In the genomic region with DNA sequence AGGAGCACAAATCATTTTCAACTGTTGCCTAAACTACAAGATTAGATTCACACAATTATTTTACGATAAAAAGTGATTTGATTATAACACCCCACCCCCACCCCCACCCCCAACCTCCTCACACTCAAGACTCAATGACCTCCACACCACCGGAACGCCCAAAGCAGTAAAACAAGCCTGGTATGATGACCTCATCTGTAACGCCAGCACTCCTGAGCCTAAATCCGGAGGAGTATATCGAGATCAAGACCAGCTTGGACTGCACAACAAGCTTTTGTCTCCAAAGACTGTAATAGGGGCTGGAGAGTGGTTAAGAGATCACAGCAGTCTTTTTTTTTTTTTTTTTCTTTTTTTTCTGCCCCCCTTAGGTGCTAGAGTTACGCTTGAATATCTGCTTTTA, we compare ENCODE assay signal across 9 mouse cellular contexts. TPM values are rescaled to one million over a fixed set of nuclear protein-coding genes. Genes with fewer than 3 reads are reported as not detected.
DNase-seq lines count a peak whose midpoint lies in the region; ATAC-seq and TF ChIP-seq lines count a peak whose summit lies in the region.
"Had no signal": no experiment of that assay in that cellular context is flagged by ENCODE, and none has a peak within 500 bp of the region (broad histone marks: within the 10 kb centered on the region; RNA-seq: fewer than 3 reads in every experiment).

No protein-coding gene starts in this region.

- TF ChIP-seq EP300 in heart, postnatal 0 days (IDR thresholded peaks at IDR 0.05; ENCODE audit: low read depth): no peak

- TF ChIP-seq CTCF in heart, postnatal 0 days (IDR thresholded peaks at IDR 0.05; ENCODE audit: low read depth): no peak

- no peak overlapping the region for H3K4me3 ChIP-seq in heart, postnatal 0 days (ENCODE audit: low read depth, low read length)
- H3K4me3 ChIP-seq in hindbrain, embryonic 13.5 days: 0 out of 2 replicates have a peak overlapping the region, but pooled peaks have one; percentile 12
- H3K4me3 ChIP-seq in midbrain, embryonic 12.5 days: no peak overlapping the region

- no peak overlapping the region for H3K27ac ChIP-seq in heart, postnatal 0 days (ENCODE audit: low read depth)
- H3K27ac ChIP-seq in hindbrain, embryonic 13.5 days: no peak overlapping the region
- no peak overlapping the region for H3K27ac ChIP-seq in midbrain, embryonic 12.5 days (replicated peaks)

- DNase-seq in heart, postnatal 0 days (ENCODE audit: low spot score): no peak
- DNase-seq in heart, adult 11 months: no peak
- DNase-seq in NIH3T3 (ENCODE audit: low read depth): peak; percentile 48
- DNase-seq in thymus, adult 18-20 months: no peak
- DNase-seq in adrenal gland, postnatal 4 days (ENCODE audit: low spot score in 2 of 2): no peak

- peak overlapping the region; percentile 12; the same call in 1 of the 2 replicates for H3K4me2 ChIP-seq in heart, postnatal 0 days (ENCODE audit: low read depth, low read length)
- H3K4me2 ChIP-seq in hindbrain, embryonic 13.5 days: no peak overlapping the region
- peak overlapping the region; percentile 27; the same call in 1 of the 2 replicates for H3K4me2 ChIP-seq in midbrain, embryonic 12.5 days (replicated peaks)

- no peaks in the 10 kb centered on the region for H3K4me1 ChIP-seq in heart, postnatal 0 days (ENCODE audit: control insufficient read depth, insufficient read depth)
- no peaks in the 10 kb centered on the region for H3K4me1 ChIP-seq in hindbrain, embryonic 13.5 days (replicated peaks)
- no peaks in the 10 kb centered on the region for H3K4me1 ChIP-seq in midbrain, embryonic 12.5 days

- no peaks in the 10 kb centered on the region for H3K27me3 ChIP-seq in heart, postnatal 0 days (ENCODE audit: control insufficient read depth, insufficient read depth, low read length)
- H3K27me3 ChIP-seq in hindbrain, embryonic 13.5 days: peaks cover 40% of the 10 kb centered on the region
- no peaks in the 10 kb centered on the region; the same call in 1 of the 2 replicates for H3K27me3 ChIP-seq in midbrain, embryonic 12.5 days
- H3K27me3 ChIP-seq: Patski had no signal

- H3K36me3 ChIP-seq in heart, postnatal 0 days (replicated peaks; ENCODE audit: control insufficient read depth, insufficient read depth, low read length): no peaks in the 10 kb centered on the region
- H3K36me3 ChIP-seq in hindbrain, embryonic 13.5 days: no peaks in the 10 kb centered on the region
- no peaks in the 10 kb centered on the region for H3K36me3 ChIP-seq in midbrain, embryonic 12.5 days

- no peak for ATAC-seq in heart, postnatal 0 days (ENCODE audit: insufficient read depth, low read depth)
- no peak for ATAC-seq in hindbrain, embryonic 13.5 days (ENCODE audit: low FRiP score)
- no peak for ATAC-seq in midbrain, embryonic 12.5 days (ENCODE audit: low FRiP score, low read depth)
- ATAC-seq in activated CD4-positive, CD25-positive, alpha-beta regulatory T cell, adult 4 months: no peak
- ATAC-seq: Patski had no signal

- no peak overlapping the region for H3K9ac ChIP-seq in heart, postnatal 0 days (replicated peaks; ENCODE audit: low read depth, low read length)
- no peak overlapping the region for H3K9ac ChIP-seq in hindbrain, embryonic 13.5 days
- H3K9ac ChIP-seq in midbrain, embryonic 12.5 days (replicated peaks): no peak overlapping the region

- no peaks in the 10 kb centered on the region for H3K9me3 ChIP-seq in heart, postnatal 0 days (replicated peaks; ENCODE audit: control insufficient read depth, low read length)
- H3K9me3 ChIP-seq in hindbrain, embryonic 13.5 days: no peaks in the 10 kb centered on the region
- no peaks in the 10 kb centered on the region for H3K9me3 ChIP-seq in midbrain, embryonic 12.5 days

- WGBS in heart, postnatal 0 days: 11% methylated on average over 7 of the region's 7 CpGs
- WGBS in hindbrain, embryonic 13.5 days: 4% methylated on average over 7 of the region's 7 CpGs
- 4% methylated on average over 7 of the region's 7 CpGs for WGBS in midbrain, embryonic 12.5 days

RNA-seq across cellular contexts. Expression of gene Zfp184, which starts 9.1 kb away (rescaled TPM):
- total RNA-seq in heart, postnatal 0 days (2014; rRNA removed; ENCODE audit: low replicate concordance): 1.1 and 1.7 TPM in 2 replicates
- 2.1 and 2.6 TPM in 2 replicates for polyA plus RNA-seq in heart, postnatal 0 days (2015; fragmentation: Nextera tagmentation; extraction: Ambion mirVana)
- 16.8 and 19.9 TPM in 2 replicates for polyA plus RNA-seq in hindbrain, embryonic 13.5 days (2015; fragmentation: Nextera tagmentation; extraction: Ambion mirVana)
- polyA plus RNA-seq in midbrain, embryonic 12.5 days (2016; fragmentation: Nextera tagmentation; extraction: Ambion mirVana): 22.3 and 24.2 TPM in 2 replicates
- polyA plus RNA-seq in activated CD4-positive, CD25-positive, alpha-beta regulatory T cell, adult 4 months (2017; shearing (Covaris generic)): not detected
- total RNA-seq in adrenal gland, postnatal 4 days (2021): 1 to 10 TPM; 3.8 to 4.7 TPM

RNA-seq across cellular contexts. Expression of gene Pom121l2, which starts 45.2 kb away (rescaled TPM):
- not detected in 2 replicates for total RNA-seq in heart, postnatal 0 days (2014; rRNA removed; ENCODE audit: low replicate concordance)
- polyA plus RNA-seq in heart, postnatal 0 days (2015; fragmentation: Nextera tagmentation; extraction: Ambion mirVana): not detected in 2 replicates
- polyA plus RNA-seq in hindbrain, embryonic 13.5 days (2015; fragmentation: Nextera tagmentation; extraction: Ambion mirVana): not detected in 2 replicates
- polyA plus RNA-seq in midbrain, embryonic 12.5 days (2016; fragmentation: Nextera tagmentation; extraction: Ambion mirVana): not detected in 2 replicates
- polyA plus RNA-seq in activated CD4-positive, CD25-positive, alpha-beta regulatory T cell, adult 4 months (2017; shearing (Covaris generic)): not detected
- total RNA-seq in adrenal gland, postnatal 4 days (2021): not detected
- polyA plus RNA-seq: Patski had no signal
